Mouse (Mus musculus) heart, postnatal 25 days (tissue): ENCODE results near the gene Psmd11. TPM values are rescaled to one million over a fixed set of nuclear protein-coding genes. Genes with fewer than 3 reads are reported as not detected.

Experiments
- DNase-seq: peaks from one replicate; pipeline ENCODE4 v3.0.0; 2022; ENCODE audit warnings: low spot score
- intact Hi-C: fragments of 180-260 bp; cut with DNase I; formaldehyde crosslinking; loops from one replicate; pipeline ENCODE4 v1.15.1; 2025
- total RNA-seq, 2 experiments: library from RNA; stranded (reverse); gene quantifications; 2 replicates each; pipeline ENCODE4 v1.2.3; 2021

Gene Psmd11
- total RNA-seq, 2 experiments from 2014 or later = 104 to 112 TPM

GRCm38 (mm10) chr11:80498328-80499070, 70.1 kb downstream of the Psmd11 start:
- no peak for DNase-seq
- intact Hi-C loops = no loop called here

GRCm38 (mm10) chr11:80499550-80499952, 71.1 kb downstream of the Psmd11 start:
- intact Hi-C loops = no loop called here
- DNase-seq = no peak

GRCm38 (mm10) chr11:80503281-80503680, 74.9 kb downstream of the Psmd11 start:
- no peak for DNase-seq
- intact Hi-C loops = no loop called here

- DNase-seq = no peak
- intact Hi-C loops = no loop called here
Measured at GRCm38 (mm10) chr11:80503726-80504452, 75.5 kb downstream of the Psmd11 start.

GRCm38 (mm10) chr11:80504519-80505385, 76.3 kb downstream of the Psmd11 start:
- intact Hi-C loops = no loop called here
- no peak for DNase-seq

GRCm38 (mm10) chr11:80505581-80505980, 77.2 kb downstream of the Psmd11 start:
- no peak for DNase-seq
- intact Hi-C loops = no loop called here

GRCm38 (mm10) chr11:80506483-80506882, 78.1 kb downstream of the Psmd11 start:
- no peak for DNase-seq
- intact Hi-C loops = no loop called here

GRCm38 (mm10) chr11:80507791-80508190, 79.4 kb downstream of the Psmd11 start:
- no peak for DNase-seq
- intact Hi-C loops = no loop called here

GRCm38 (mm10) chr11:80508361-80509175, 80.2 kb downstream of the Psmd11 start:
- intact Hi-C loops = no loop called here
- DNase-seq = no peak

- no peak for DNase-seq
- intact Hi-C loops = no loop called here
Measured at GRCm38 (mm10) chr11:80509176-80509506, 80.7 kb downstream of the Psmd11 start.

GRCm38 (mm10) chr11:80510124-80510523, 81.7 kb downstream of the Psmd11 start:
- no peak for DNase-seq
- intact Hi-C loops = no loop called here

- no peak for DNase-seq
- intact Hi-C loops = no loop called here
Measured at GRCm38 (mm10) chr11:80512313-80513056, 84.1 kb downstream of the Psmd11 start.

- no peak for DNase-seq
- intact Hi-C loops = no loop called here
Measured at GRCm38 (mm10) chr11:80513796-80514195, 85.4 kb downstream of the Psmd11 start.

- DNase-seq = no peak
- intact Hi-C loops = no loop called here
Measured at GRCm38 (mm10) chr11:80515346-80515745, 86.9 kb downstream of the Psmd11 start.

- intact Hi-C loops = no loop called here
- DNase-seq = no peak
Measured at GRCm38 (mm10) chr11:80515895-80516294, 87.5 kb downstream of the Psmd11 start.

- intact Hi-C loops = no loop called here
Measured at GRCm38 (mm10) chr11:80518421-80519367, 90.3 kb downstream of the Psmd11 start.

GRCm38 (mm10) chr11:80521148-80521547, 92.7 kb downstream of the Psmd11 start:
- intact Hi-C loops = loop anchor here (5.0 kb wide), 1 partner anchor 44 kb away; the partner anchor contains the start of gene Cdk5r1
- no peak for DNase-seq

More at GRCm38 (mm10) chr11:80518421-80519367, 90.3 kb downstream of the Psmd11 start:
- DNase-seq = no peak
